Mouse (Mus musculus) MEL (cell line): Measurements from ENCODE around the gene Flywch1.

Source experiments
- CHD2 ChIP-seq: IDR thresholded peaks from 2 replicates; pipeline ENCODE4 v1.6.1; 2011; ENCODE audit warnings: low read length, improper control_type of control experiment
- E2F4 ChIP-seq: IDR thresholded peaks from 2 replicates; pipeline ENCODE4 v1.6.1; 2011; ENCODE audit warnings: low read depth, low read length, improper control_type of control experiment, borderline replicate concordance
- EP300 ChIP-seq, 2 experiments: IDR thresholded peaks; 2 replicates each; pipeline ENCODE4 v1.6.1; 2011; ENCODE audit warnings: improper control_type of control experiment in 2 of 2, low read length in 2 of 2, low read depth in 1 of 2, mild to moderate bottlenecking in 1 of 2
- MAFK ChIP-seq: IDR thresholded peaks from 2 replicates; pipeline ENCODE4 v1.6.1; 2011; ENCODE audit warnings: low read depth, mild to moderate bottlenecking, low read length, improper control_type of control experiment, borderline replicate concordance
- MYC ChIP-seq: IDR thresholded peaks from 2 replicates; pipeline ENCODE4 v1.6.1; 2011; ENCODE audit warnings: low read depth, mild to moderate bottlenecking, low read length, improper control_type of control experiment, moderate library complexity
- POLR2AphosphoS2 ChIP-seq: IDR thresholded peaks from 2 replicates; pipeline ENCODE4 v1.6.1; 2011; ENCODE audit warnings: low read length, improper control_type of control experiment
- ZC3H11A ChIP-seq: IDR thresholded peaks from 2 replicates; pipeline ENCODE4 v1.6.1; 2012; ENCODE audit warnings: low read depth, mild to moderate bottlenecking, inconsistent platforms, low read length, improper control_type of control experiment
- ZNF384 ChIP-seq: IDR thresholded peaks from 2 replicates; pipeline ENCODE4 v1.6.1; 2012; ENCODE audit warnings: low read depth, mild to moderate bottlenecking, inconsistent platforms, low read length, improper control_type of control experiment

GRCm38 (mm10) chr17:23804426-23805085 is 33.2 kb upstream of the Flywch1 start:
- no peak for TF ChIP-seq CHD2
- TF ChIP-seq POLR2AphosphoS2: no peak
- no peak for TF ChIP-seq EP300 (IDR thresholded peaks at IDR 0.05; ENCODE audit: low read depth in 1 of 2, low read length in 2 of 2)
- TF ChIP-seq MAFK: no peak
- no peak for TF ChIP-seq ZC3H11A
- no peak for TF ChIP-seq MYC
- no peak for TF ChIP-seq ZNF384
- TF ChIP-seq E2F4: no peak
